Mouse (Mus musculus): ENCODE measurements around the gene Adgrg4. TPM values are rescaled to one million over a fixed set of nuclear protein-coding genes. Genes with fewer than 3 reads are reported as not detected.

The Adgrg4 gene
- total RNA-seq (2021), result not detected
- long read RNA-seq, experiment 1, result 0 reads
- long read RNA-seq, experiment 2, result 0 reads

DNA sequence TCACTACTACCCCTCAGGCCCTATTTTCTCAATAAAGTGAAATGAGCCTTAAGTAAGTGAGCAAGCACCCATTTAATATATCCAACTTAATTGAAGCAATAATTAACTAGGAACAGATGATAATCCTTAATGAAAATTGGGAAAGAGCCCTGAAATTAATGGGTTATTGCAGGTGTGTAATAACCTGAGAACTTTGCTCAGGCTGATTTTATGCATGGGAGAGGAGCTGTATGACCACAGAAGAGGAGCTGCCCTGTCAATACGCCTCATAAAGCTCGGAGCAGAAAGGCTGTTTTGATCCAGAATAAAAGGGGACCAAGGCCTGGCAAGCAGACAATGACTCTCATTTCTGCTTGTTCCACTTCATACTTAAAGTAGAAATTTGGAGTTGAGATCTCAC is at the start of gene Adgrg4:
Adgrg4 (plus strand) TSS at position 301 of the 400 bp plus-strand sequence.
- DNase-seq, result no peak

DNA sequence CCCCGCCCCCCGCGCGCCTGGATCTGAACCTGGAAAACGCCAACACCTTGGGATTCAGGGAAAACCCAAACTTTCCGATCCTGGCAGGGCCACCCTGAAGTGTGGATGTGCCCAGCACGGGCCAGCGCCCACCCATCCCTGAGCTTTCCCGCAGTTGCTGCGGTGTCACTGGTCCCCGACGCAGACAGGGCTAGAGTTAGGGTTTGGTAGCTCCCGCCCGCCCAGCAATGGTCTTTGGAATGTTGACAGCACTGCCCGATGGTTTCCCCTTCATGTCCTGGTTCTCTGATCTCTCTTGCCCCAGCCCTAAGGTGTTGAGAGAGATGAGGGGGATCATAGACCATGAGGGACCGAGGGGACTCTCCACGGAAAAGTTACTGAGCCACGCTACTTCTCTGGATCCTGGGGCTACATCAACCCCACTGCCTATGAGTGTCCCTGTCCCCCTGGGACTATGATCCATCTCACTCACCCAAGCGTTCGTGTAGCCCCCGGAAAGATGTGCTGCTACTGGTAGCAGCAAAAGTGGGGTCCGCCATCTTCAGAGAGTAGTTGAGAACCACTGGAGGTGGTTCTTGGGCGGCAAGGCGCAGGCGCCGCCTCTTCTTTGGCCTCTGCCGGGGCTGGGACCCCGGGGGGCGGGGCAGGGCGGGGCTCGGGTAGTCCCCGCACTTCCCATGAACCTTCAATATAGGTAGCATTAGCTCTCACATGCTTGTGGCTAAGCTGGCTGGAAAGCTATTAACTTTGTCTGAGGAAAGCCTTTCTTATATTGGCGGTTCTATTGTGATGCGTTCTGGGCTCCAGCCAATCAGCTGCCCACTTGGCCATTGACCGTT is 48.0 kb upstream of the Adgrg4 start, which contains the start of gene Map7d3:
Map7d3 (minus strand) TSS at position 562 of the 839 bp plus-strand sequence.
- DNase-seq, result peak; percentile 42

DNA sequence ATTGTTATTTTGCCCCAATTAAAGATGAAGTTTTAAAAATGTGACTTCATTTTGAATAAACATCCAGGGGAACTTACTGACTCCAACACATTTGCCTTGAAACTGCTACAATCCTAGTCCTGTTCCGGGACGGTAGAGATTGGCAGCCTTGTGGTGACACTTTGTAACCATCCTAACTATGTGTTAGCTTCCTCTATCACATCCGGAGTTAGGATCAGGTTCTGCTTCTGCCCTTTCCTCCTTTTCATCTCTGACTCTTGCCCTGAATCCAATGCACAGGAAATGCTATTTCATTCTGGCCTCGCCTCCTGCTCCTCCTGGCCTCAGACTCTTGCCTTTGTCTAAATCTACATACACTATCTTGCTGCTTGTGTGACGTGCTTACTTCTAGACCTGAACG is 42.5 kb upstream of the Adgrg4 start:
- DNase-seq, result no peak

DNA sequence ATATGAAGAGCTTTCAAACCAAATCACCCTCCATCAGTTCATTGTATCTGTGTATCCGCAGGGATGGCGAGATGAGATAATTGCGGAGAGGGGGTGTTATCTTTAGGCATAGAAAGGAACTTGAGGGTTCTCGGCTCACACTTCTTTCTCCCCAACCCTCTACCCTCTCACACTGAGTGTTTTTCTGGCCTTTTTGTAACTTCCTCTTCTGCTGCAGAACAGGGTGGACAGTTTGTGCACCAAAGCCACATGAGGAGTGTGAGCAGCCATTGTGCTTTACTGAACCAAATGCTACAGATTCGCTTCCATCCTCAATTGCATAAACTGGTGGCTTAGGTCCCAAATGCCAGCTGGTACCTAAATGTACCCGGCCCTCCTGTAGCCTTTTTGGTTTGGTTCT is 34.1 kb upstream of the Adgrg4 start:
- DNase-seq, result no peak

DNA sequence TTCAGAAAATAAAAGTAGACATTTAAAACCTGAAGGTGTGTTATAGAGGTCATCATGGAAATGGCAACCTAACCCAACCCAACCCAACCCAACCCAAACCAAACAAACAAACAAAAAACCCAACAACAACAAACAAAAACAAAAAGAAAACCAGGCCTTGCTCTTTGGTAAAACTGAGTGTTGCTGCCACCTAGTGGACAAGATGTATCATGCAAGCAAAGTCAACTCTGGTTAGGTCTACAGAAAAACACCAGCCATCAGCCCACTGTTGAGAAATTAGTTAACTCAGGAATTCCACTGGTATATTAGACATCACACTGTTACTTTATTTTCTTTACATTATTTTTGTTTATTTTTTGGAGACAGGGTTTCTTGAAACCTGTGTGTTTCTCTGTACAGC is 30.6 kb upstream of the Adgrg4 start:
- DNase-seq, result peak; percentile 28

DNA sequence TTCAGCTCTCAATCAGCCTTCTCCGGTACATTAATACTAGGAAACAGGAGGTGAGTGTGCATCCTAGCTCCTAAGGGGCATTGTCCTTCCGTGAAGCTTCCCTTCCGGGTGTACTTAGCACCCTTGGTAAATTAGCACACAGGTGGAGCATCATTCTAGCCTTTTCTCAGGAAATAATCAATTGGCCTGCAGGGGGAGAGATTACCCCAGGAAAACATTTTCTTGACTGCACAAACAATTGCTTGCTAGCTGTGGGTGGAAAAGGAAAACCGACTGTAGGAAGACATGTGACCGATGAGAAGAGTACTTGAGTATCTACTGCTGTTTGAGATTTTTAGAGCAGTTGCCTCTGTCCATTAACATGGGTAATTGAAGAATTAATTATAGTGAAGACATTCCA is 28.7 kb upstream of the Adgrg4 start:
- DNase-seq, result no peak

DNA sequence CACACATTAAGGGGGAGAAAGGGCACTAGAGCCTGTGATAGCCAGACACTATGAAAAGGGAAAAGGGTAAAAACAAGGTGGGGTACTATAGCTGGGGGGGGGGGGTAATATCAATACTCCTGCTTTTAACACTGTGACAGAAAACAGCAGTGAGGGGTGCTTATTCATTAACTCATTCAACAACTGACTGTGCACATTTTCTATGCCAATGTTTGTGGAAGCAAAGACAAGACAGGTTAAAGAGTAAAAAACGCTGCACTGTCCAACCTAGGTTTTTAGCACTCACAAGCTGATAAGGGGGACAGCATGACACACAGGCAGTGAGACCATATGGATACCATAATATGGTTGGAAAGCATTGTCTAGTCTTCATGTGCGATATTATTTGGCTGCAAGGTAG is 142.9 kb downstream of the Adgrg4 start:
- no peak for DNase-seq

DNA sequence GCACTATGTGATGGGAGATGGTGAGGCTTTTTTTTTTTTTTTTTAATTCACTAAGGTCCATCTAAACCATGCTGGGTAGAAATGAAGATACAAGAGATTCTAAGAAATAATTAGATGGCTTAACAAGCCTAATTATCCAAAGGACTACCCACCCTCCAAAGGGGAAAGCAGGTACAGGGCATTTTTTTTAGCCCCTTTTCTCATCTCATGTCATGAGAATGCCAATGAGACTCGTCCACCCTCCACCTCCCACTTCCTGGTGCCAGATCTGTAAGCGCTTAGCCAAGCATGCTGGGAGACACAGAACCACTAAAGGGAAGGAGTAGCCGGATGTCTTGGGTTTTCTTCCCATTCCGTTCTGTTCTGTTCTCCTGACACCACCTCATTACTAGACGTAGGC is 172.8 kb downstream of the Adgrg4 start, which contains the start of gene Brs3:
Brs3 (plus strand) TSS at position 301 of the 400 bp plus-strand sequence.
- DNase-seq, result no peak

DNA sequence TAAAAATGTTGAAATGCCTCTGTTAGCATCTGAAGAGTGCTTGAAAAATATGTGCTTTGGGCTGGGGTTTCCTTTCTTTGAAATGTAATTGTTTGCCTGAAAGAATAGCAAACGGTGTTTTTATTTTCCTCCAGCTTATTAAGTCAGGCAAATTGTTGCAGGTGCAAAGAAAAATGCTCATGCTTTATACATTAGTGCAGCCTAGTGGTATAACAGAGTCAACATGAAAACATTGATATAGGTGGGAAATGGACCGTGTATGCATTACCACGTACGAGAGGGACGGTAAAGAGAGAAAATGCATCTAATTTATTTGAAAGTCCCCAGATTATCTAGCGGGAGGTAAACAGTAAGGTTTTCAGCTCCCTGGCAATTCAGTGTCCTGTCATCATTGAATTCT is 173.9 kb downstream of the Adgrg4 start:
- no peak for DNase-seq

Other genes with a start within 250 kb of the Adgrg4 start
- 100 to 1,000 TPM; 146 to 212 TPM for gene Fhl1, start 138.4 kb upstream of the Adgrg4 start, total RNA-seq (2021)
- gene Map7d3, start 47.8 kb upstream of the Adgrg4 start, total RNA-seq (2021), result 1 to 10 TPM; 3.6 TPM
- gene Brs3, start 172.9 kb downstream of the Adgrg4 start, total RNA-seq (2021), result not detected
- 10 to 100 TPM; 37.2 to 43.7 TPM for gene Htatsf1, start 183.4 kb downstream of the Adgrg4 start, total RNA-seq (2021)
- gene Vgll1, start 217.9 kb downstream of the Adgrg4 start, total RNA-seq (2021), result not detected

All from adrenal gland, postnatal 10 days (tissue).